Mouse (Mus musculus) hindbrain, embryonic 14.5 days (tissue): ENCODE data around the gene Fga. TPM values are rescaled to one million over a fixed set of nuclear protein-coding genes. Genes with fewer than 3 reads are reported as not detected.

Experiments used
- ATAC-seq: fragments of 200-750 bp; cut with Nextera tagmentation; 2 replicates; pipeline ENCODE4 v1.8.0; 2017; ENCODE audit warnings: moderate number of reproducible peaks, mild to moderate bottlenecking, moderate TSS enrichment, moderate library complexity; ENCODE audit not compliant: low FRiP score
- DNase-seq: peaks from one replicate; pipeline ENCODE4 v3.0.0-alpha.2; 2015; ENCODE audit warnings: low spot score
- H3K27ac ChIP-seq: fragments of 300-500 bp; sonication (generic); 2 replicates; pipeline ENCODE4 v1.5.1; 2014; ENCODE audit warnings: mild to moderate bottlenecking, moderate library complexity
- H3K27me3 ChIP-seq: fragments of 300-500 bp; sonication (generic); 2 replicates; pipeline ENCODE4 v1.6.1; 2014; ENCODE audit warnings: mild to moderate bottlenecking, low read length, mixed read lengths; ENCODE audit not compliant: control insufficient read depth, insufficient read depth
- H3K36me3 ChIP-seq: fragments of 300-500 bp; sonication (generic); replicated peaks from 2 replicates; pipeline ENCODE4 v1.6.1; 2014; ENCODE audit not compliant: control insufficient read depth, insufficient read depth
- H3K4me1 ChIP-seq: fragments of 300-500 bp; sonication (generic); replicated peaks from 2 replicates; pipeline ENCODE4 v1.6.1; 2014; ENCODE audit warnings: antibody characterized with exemption, low read length, mixed read lengths; ENCODE audit not compliant: control insufficient read depth, insufficient read depth
- H3K4me2 ChIP-seq: fragments of 300-500 bp; sonication (generic); replicated peaks from 2 replicates; pipeline ENCODE4 v1.6.1; 2014; ENCODE audit warnings: mild to moderate bottlenecking, moderate library complexity
- H3K4me3 ChIP-seq: fragments of 300-500 bp; sonication (generic); replicated peaks from 2 replicates; pipeline ENCODE4 v1.5.1; 2014; ENCODE audit warnings: mild to moderate bottlenecking, low read length
- H3K9ac ChIP-seq: fragments of 300-500 bp; sonication (generic); 2 replicates; pipeline ENCODE4 v1.6.1; 2014
- H3K9me3 ChIP-seq: fragments of 300-500 bp; sonication (generic); 2 replicates; pipeline ENCODE4 v1.6.1; 2016; ENCODE audit warnings: low read length; ENCODE audit not compliant: control insufficient read depth
- WGBS: fragments of 180-500 bp; shearing (Covaris S2); extraction: QIAGEN DNeasy Blood & Tissue Kit; methylation state at CpG from one replicate; pipeline ENCODE4 v1.1.7; 2014; 5-methylcytosine and 5-hydroxymethylcytosine counted together
- polyA plus RNA-seq: library from polyadenylated mRNA; unstranded; fragments of >200 nt; fragmentation: Nextera tagmentation; extraction: Ambion mirVana; gene quantifications from 2 replicates; pipeline ENCODE4 v1.2.1, GENCODE M21; 2014

Gene Fga
- polyA plus RNA-seq, 1 experiment from 2014 or later: not detected

GRCm38 (mm10) chr3:83055281-83056038, 29.6 kb downstream of the Fga start, which contains the start of gene Plrg1:
Gene Plrg1 (plus strand): TSS chr3:83055522.
- Histone ChIP-seq H3K4me3 (peak within 1 kb of the TSS; percentile 76), H3K4me1 (peaks cover 6% of the 10 kb centered on the region), H3K27me3 (no peaks in the 10 kb centered on the region), H3K27ac (peak within 1 kb of the TSS; percentile 79), H3K9ac (peak within 1 kb of the TSS; percentile 79), H3K36me3 (peaks cover 31% of the 10 kb centered on the region), H3K4me2 (peak within 1 kb of the TSS; percentile 89), H3K9me3 (no peaks in the 10 kb centered on the region)
- peak; percentile 99 for DNase-seq
- peak; percentile 99 for ATAC-seq
- WGBS: under 1% methylated on average over 56 of the region's 61 CpGs

- WGBS: 93% methylated on average over 2 of the region's 2 CpGs
- ATAC-seq: no peak
- H3K9ac ChIP-seq: no peak overlapping the region
- H3K4me2 ChIP-seq: no peak overlapping the region
- no peak overlapping the region for H3K4me3 ChIP-seq
- H3K4me1 ChIP-seq: peaks cover 6% of the 10 kb centered on the region
- peaks cover 47% of the 10 kb centered on the region for H3K36me3 ChIP-seq
- no peaks in the 10 kb centered on the region for H3K27me3 ChIP-seq
- H3K27ac ChIP-seq: no peak overlapping the region
- H3K9me3 ChIP-seq: no peaks in the 10 kb centered on the region
- DNase-seq: no peak
These were observed 31.2 kb downstream of the Fga start for GRCm38 (mm10) chr3:83057046-83057445.

GRCm38 (mm10) chr3:83067920-83068319, 42.0 kb downstream of the Fga start:
- Histone ChIP-seq H3K4me1 (no peaks in the 10 kb centered on the region), H3K4me2 (no peak overlapping the region), H3K36me3 (peaks cover 95% of the 10 kb centered on the region), H3K27ac (no peak overlapping the region), H3K9me3 (no peaks in the 10 kb centered on the region), H3K27me3 (no peaks in the 10 kb centered on the region), H3K4me3 (no peak overlapping the region), H3K9ac (no peak overlapping the region)
- no peak for DNase-seq
- WGBS: 94% methylated on average over 9 of the region's 9 CpGs
- ATAC-seq: no peak

GRCm38 (mm10) chr3:83068869-83069268, 43.0 kb downstream of the Fga start:
- Histone ChIP-seq H3K4me3 (no peak overlapping the region), H3K36me3 (peaks cover 95% of the 10 kb centered on the region), H3K9me3 (no peaks in the 10 kb centered on the region), H3K4me2 (no peak overlapping the region), H3K27ac (no peak overlapping the region), H3K27me3 (no peaks in the 10 kb centered on the region), H3K4me1 (no peaks in the 10 kb centered on the region), H3K9ac (no peak overlapping the region)
- ATAC-seq (no peak), DNase-seq (no peak)
- WGBS: 98% methylated on average over 13 of the region's 13 CpGs

GRCm38 (mm10) chr3:83070231-83070630, 44.4 kb downstream of the Fga start:
- H3K36me3 ChIP-seq: peaks cover 85% of the 10 kb centered on the region
- no peak overlapping the region for H3K4me3 ChIP-seq
- no peak for ATAC-seq
- WGBS: 89% methylated on average over 4 of the region's 4 CpGs
- no peaks in the 10 kb centered on the region for H3K27me3 ChIP-seq
- no peak overlapping the region for H3K27ac ChIP-seq
- no peaks in the 10 kb centered on the region for H3K4me1 ChIP-seq
- H3K9ac ChIP-seq: no peak overlapping the region
- H3K4me2 ChIP-seq: no peak overlapping the region
- no peak for DNase-seq
- no peaks in the 10 kb centered on the region for H3K9me3 ChIP-seq

GRCm38 (mm10) chr3:83076563-83076962, 50.7 kb downstream of the Fga start:
- Histone ChIP-seq H3K4me3 (no peak overlapping the region), H3K27me3 (no peaks in the 10 kb centered on the region), H3K9ac (no peak overlapping the region), H3K9me3 (no peaks in the 10 kb centered on the region), H3K4me2 (no peak overlapping the region), H3K4me1 (peaks cover 4% of the 10 kb centered on the region; the same call in 1 of the 2 replicates), H3K27ac (no peak overlapping the region), H3K36me3 (peaks cover 22% of the 10 kb centered on the region)
- WGBS: 17% methylated on average over 3 of the region's 3 CpGs
- peak; percentile 61; the same call in 1 of the 2 replicates for ATAC-seq
- DNase-seq: no peak

- 10% methylated on average over 11 of the region's 11 CpGs for WGBS
- peak; percentile 80 for DNase-seq
- no peaks in the 10 kb centered on the region for H3K27me3 ChIP-seq
- H3K4me2 ChIP-seq: peak overlapping the region; percentile 50
- H3K9me3 ChIP-seq: no peaks in the 10 kb centered on the region
- H3K4me1 ChIP-seq: peaks cover 4% of the 10 kb centered on the region; the same call in 1 of the 2 replicates
- H3K36me3 ChIP-seq: no peaks in the 10 kb centered on the region
- no peak overlapping the region for H3K27ac ChIP-seq
- peak overlapping the region; percentile 16; the same call in 1 of the 2 replicates for H3K4me3 ChIP-seq
- peak; percentile 66; the same call in 1 of the 2 replicates for ATAC-seq
- no peak overlapping the region for H3K9ac ChIP-seq
These were observed 54.7 kb downstream of the Fga start for GRCm38 (mm10) chr3:83080567-83081055.

Other genes with a start within 250 kb of the Fga start
- 1.6 and 2.3 TPM in 2 replicates for gene Rbm46, start 149.6 kb upstream of the Fga start, polyA plus RNA-seq
- 0.17 and 0.30 TPM in 2 replicates for gene Lrat, start 122.1 kb upstream of the Fga start, polyA plus RNA-seq
- gene Fgg, start 18.4 kb upstream of the Fga start, polyA plus RNA-seq: not detected in 2 replicates
- not detected in 2 replicates for gene Fgb, start 23.8 kb downstream of the Fga start, polyA plus RNA-seq
- gene Plrg1, start 29.4 kb downstream of the Fga start, polyA plus RNA-seq: 99.6 and 108 TPM in 2 replicates
- gene Dchs2, start 101.9 kb downstream of the Fga start, polyA plus RNA-seq: 2.1 and 2.3 TPM in 2 replicates